Mouse (Mus musculus): Measurements from ENCODE around the gene Cbl. TPM values are rescaled to one million over a fixed set of nuclear protein-coding genes. Genes with fewer than 3 reads are reported as not detected.

Gene Cbl
- polyA plus RNA-seq, 1 experiment: 22.8 TPM

DNA sequence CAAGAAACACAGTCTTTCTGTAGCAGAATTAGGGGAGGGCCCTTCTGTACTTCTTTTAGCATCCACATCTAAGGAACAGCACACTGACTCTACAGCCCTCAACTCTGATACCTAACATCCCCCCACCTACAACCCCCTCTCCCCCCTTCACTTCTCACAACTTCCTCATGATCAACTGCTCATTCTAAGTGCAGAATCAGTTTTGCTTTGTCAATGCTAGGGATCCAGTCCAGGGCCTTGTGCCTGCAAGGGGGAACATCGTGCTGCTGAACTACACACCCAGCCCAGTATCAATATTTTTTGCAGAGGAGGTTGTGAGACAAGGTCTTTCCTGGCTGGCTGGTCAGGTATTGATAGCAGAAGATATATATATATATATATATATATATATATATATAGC is 57.9 kb downstream of the Cbl start:
- no peak overlapping the region for H3K4me3 ChIP-seq (ENCODE audit: insufficient read depth, low read length)
- no peak for TF ChIP-seq POLR2A (IDR thresholded peaks at IDR 0.05; ENCODE audit: extremely low read depth, insufficient read depth, low read length)
- TF ChIP-seq CTCF (IDR thresholded peaks at IDR 0.05; ENCODE audit: extremely low read depth, insufficient read depth, low read length): no peak
- H3K27ac ChIP-seq (ENCODE audit: insufficient read depth, low read length): no peak overlapping the region
- H3K4me1 ChIP-seq (ENCODE audit: control insufficient read depth, insufficient read depth, low read length): peaks cover 2% of the 10 kb centered on the region; the same call in 1 of the 2 replicates

- Histone ChIP-seq H3K4me3 (ENCODE audit: insufficient read depth, low read length) (no peak overlapping the region), H3K4me1 (ENCODE audit: control insufficient read depth, insufficient read depth, low read length) (peaks cover 2% of the 10 kb centered on the region; the same call in 1 of the 2 replicates), H3K27ac (ENCODE audit: insufficient read depth, low read length) (no peak overlapping the region)
- no peak for TF ChIP-seq CTCF (IDR thresholded peaks at IDR 0.05; ENCODE audit: extremely low read depth, insufficient read depth, low read length)
- TF ChIP-seq POLR2A (IDR thresholded peaks at IDR 0.05; ENCODE audit: extremely low read depth, insufficient read depth, low read length): no peak
Observed at GRCm38 (mm10) chr9:44175556-44175955, 58.3 kb downstream of the Cbl start.

DNA sequence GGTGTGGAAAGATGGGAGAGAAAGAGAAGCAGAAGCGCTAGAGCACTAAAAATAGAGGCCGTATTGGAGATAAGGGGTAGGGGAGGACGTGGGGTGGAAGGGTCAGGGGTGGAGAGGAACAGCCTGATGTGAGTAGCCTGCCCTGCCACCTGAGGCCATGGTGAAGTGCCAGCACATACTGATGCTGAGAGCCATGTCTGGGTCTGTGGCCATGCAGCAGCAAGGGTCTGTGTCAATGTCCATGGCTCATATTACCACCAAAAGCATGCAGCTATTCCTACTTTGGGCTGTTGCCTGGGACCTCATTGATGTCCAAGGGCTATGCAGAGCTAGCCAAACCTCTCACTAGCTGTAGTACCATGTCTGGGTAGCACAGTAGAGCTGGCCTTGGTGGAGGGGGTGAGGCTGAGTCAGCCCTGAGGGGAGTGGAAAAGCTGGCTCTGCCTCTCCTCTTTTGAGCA is 63.1 kb downstream of the Cbl start:
- TF ChIP-seq CTCF (IDR thresholded peaks at IDR 0.05; ENCODE audit: extremely low read depth, insufficient read depth, low read length) (no peak), POLR2A (IDR thresholded peaks at IDR 0.05; ENCODE audit: extremely low read depth, insufficient read depth, low read length) (no peak)
- no peaks in the 10 kb centered on the region for H3K4me1 ChIP-seq (ENCODE audit: control insufficient read depth, insufficient read depth, low read length)
- H3K4me3 ChIP-seq (ENCODE audit: insufficient read depth, low read length): no peak overlapping the region
- H3K27ac ChIP-seq (ENCODE audit: insufficient read depth, low read length): peak overlapping the region; percentile 35

DNA sequence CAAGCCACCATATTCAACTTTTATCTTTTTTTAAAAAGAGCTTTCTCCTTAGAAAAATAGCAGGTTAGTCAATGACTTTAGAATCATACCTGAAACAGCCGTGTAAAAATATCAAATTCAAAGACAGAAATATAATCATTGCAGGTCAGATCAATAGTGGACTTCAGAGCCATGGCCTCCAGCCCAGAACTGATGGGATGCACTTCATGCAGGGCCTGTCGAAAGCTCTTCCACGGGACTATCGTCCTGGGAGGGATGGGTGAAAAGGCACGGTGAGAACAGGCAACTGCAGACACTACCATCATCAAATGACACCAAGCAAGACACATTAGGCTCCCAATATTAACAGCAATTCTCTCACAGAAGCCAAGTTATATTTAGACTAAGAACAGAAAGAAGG is 64.9 kb downstream of the Cbl start:
- TF ChIP-seq CTCF (IDR thresholded peaks at IDR 0.05; ENCODE audit: extremely low read depth, insufficient read depth, low read length): no peak
- no peak for TF ChIP-seq POLR2A (IDR thresholded peaks at IDR 0.05; ENCODE audit: extremely low read depth, insufficient read depth, low read length)
- Histone ChIP-seq H3K4me1 (ENCODE audit: control insufficient read depth, insufficient read depth, low read length) (no peaks in the 10 kb centered on the region), H3K4me3 (ENCODE audit: insufficient read depth, low read length) (no peak overlapping the region), H3K27ac (ENCODE audit: insufficient read depth, low read length) (no peak overlapping the region)

- no peak for TF ChIP-seq POLR2A (IDR thresholded peaks at IDR 0.05; ENCODE audit: extremely low read depth, insufficient read depth, low read length)
- no peak for TF ChIP-seq CTCF (IDR thresholded peaks at IDR 0.05; ENCODE audit: extremely low read depth, insufficient read depth, low read length)
- Histone ChIP-seq H3K4me1 (ENCODE audit: control insufficient read depth, insufficient read depth, low read length) (no peaks in the 10 kb centered on the region), H3K4me3 (ENCODE audit: insufficient read depth, low read length) (no peak overlapping the region), H3K27ac (ENCODE audit: insufficient read depth, low read length) (no peak overlapping the region)
Observed at GRCm38 (mm10) chr9:44159886-44160285, 74.0 kb downstream of the Cbl start.

DNA sequence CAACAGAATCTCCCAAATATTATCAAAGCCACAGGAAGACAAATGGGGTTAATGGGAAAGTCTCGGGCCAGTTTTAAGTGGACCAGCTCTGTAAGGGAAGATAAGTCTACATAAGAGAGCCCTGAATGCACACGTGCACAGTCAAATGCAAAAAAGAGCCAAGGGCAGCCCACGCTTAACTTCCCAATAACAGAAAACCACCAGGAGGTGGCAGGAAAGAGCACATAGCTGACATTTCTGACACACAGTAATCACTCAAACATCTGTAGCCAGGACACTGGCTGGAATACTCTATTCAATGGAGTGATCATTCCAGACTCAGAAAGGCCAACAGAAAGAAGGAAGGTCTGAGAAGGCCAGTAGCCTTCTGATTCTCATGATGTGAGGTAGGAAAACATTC is 86.6 kb downstream of the Cbl start:
- H3K27ac ChIP-seq (ENCODE audit: insufficient read depth, low read length): no peak overlapping the region
- H3K4me1 ChIP-seq (ENCODE audit: control insufficient read depth, insufficient read depth, low read length): no peaks in the 10 kb centered on the region
- peak; percentile 28; the same call in 1 of the 2 replicates for TF ChIP-seq CTCF (IDR thresholded peaks at IDR 0.05; ENCODE audit: extremely low read depth, insufficient read depth, low read length)
- TF ChIP-seq POLR2A (IDR thresholded peaks at IDR 0.05; ENCODE audit: extremely low read depth, insufficient read depth, low read length): no peak
- no peak overlapping the region for H3K4me3 ChIP-seq (ENCODE audit: insufficient read depth, low read length)

DNA sequence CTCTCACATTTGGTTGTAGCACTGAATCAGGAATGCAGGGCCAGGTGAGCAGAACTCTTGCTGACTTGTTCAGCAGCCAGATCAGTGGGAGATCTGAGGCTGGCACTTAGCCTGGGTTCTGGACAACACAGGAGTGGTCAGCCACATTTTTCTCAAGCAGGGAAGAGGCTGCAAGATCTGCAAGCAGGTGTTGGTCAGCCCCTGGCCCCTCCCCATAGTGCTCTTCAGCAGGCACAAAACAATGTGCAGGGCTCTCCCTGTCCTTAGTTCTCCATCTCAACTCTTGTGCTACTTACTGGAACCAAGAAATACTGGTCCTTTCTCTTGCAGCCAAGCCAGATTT is 89.2 kb downstream of the Cbl start:
- TF ChIP-seq CTCF (IDR thresholded peaks at IDR 0.05; ENCODE audit: extremely low read depth, insufficient read depth, low read length) (no peak), POLR2A (IDR thresholded peaks at IDR 0.05; ENCODE audit: extremely low read depth, insufficient read depth, low read length) (no peak)
- H3K4me1 ChIP-seq (ENCODE audit: control insufficient read depth, insufficient read depth, low read length): no peaks in the 10 kb centered on the region
- H3K4me3 ChIP-seq (ENCODE audit: insufficient read depth, low read length): no peak overlapping the region
- no peak overlapping the region for H3K27ac ChIP-seq (ENCODE audit: insufficient read depth, low read length)

DNA sequence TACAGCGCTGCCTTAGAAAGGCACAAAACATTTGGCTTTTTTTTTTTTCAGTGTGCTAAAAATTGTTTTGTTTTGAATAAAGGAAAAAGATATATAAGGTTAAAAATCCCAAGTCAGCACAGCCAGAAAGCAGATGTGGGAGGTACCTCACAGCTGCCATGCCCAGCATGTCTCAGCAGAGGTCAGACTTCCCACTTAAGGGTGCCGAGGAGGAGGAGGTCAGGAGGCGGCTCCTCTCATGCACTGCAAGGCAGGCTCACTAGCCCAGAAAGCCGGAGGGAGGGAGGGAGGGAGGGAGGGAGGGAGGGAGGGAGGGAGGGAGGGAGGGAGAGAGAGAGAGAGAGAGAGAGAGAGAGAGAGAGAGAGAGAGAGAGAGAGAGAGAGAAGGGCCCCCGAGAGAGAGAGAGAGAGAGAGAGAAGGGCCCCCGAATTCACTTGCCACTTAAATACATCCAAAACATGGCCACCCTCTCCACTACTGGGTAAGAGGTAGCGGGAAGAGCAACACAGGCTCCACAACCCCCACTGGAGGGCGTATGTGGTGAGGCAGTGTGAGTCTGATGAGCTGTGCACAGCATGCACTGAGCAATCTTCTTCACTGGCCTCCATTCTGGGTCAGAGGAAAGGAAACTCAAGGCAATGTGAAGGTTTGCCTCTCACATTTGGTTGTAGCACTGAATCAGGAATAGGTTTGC is 89.7 kb downstream of the Cbl start:
- 0 out of 2 replicates have a peak, but pooled peaks have one; percentile 24 for TF ChIP-seq CTCF (IDR thresholded peaks at IDR 0.05; ENCODE audit: extremely low read depth, insufficient read depth, low read length)
- no peak for TF ChIP-seq POLR2A (IDR thresholded peaks at IDR 0.05; ENCODE audit: extremely low read depth, insufficient read depth, low read length)
- no peak overlapping the region for H3K27ac ChIP-seq (ENCODE audit: insufficient read depth, low read length)
- H3K4me3 ChIP-seq (ENCODE audit: insufficient read depth, low read length): no peak overlapping the region
- H3K4me1 ChIP-seq (ENCODE audit: control insufficient read depth, insufficient read depth, low read length): no peaks in the 10 kb centered on the region

- Histone ChIP-seq H3K4me3 (ENCODE audit: insufficient read depth, low read length) (no peak overlapping the region), H3K27ac (ENCODE audit: insufficient read depth, low read length) (no peak overlapping the region), H3K4me1 (ENCODE audit: control insufficient read depth, insufficient read depth, low read length) (no peaks in the 10 kb centered on the region)
- no peak for TF ChIP-seq POLR2A (IDR thresholded peaks at IDR 0.05; ENCODE audit: extremely low read depth, insufficient read depth, low read length)
- no peak for TF ChIP-seq CTCF (IDR thresholded peaks at IDR 0.05; ENCODE audit: extremely low read depth, insufficient read depth, low read length)
Observed at GRCm38 (mm10) chr9:44143421-44143820, 90.4 kb downstream of the Cbl start.

DNA sequence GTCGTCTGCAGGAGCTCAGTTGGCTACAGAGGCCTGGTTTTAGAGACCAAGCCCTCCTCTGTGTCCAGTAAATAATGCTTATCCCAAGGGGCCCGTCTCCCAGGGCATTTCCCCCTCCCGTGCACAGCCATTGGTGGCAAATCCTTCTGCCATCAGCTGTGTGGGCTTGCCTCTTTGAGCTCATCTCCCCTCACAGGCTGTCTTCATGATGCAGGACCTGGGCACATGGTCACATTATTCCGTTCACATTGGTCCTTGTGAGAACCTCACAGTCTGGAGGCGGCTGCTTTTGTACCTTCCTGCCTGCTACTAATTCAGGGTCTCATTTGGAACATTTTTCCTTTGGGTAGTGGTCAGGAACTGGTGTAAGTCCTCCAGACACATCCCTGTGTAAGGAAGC is 91.9 kb downstream of the Cbl start:
- no peak for TF ChIP-seq CTCF (IDR thresholded peaks at IDR 0.05; ENCODE audit: extremely low read depth, insufficient read depth, low read length)
- no peak for TF ChIP-seq POLR2A (IDR thresholded peaks at IDR 0.05; ENCODE audit: extremely low read depth, insufficient read depth, low read length)
- H3K4me1 ChIP-seq (ENCODE audit: control insufficient read depth, insufficient read depth, low read length): no peaks in the 10 kb centered on the region
- H3K27ac ChIP-seq (ENCODE audit: insufficient read depth, low read length): no peak overlapping the region
- no peak overlapping the region for H3K4me3 ChIP-seq (ENCODE audit: insufficient read depth, low read length)

All from cortical plate, adult 2 months (tissue).